Mouse (Mus musculus) liver, embryonic 14.5 days (tissue): ENCODE results near the gene Hspa4. TPM values are rescaled to one million over a fixed set of nuclear protein-coding genes. Genes with fewer than 3 reads are reported as not detected.

Experiments used
- ATAC-seq: fragments of 200-750 bp; cut with Nextera tagmentation; 2 replicates; pipeline ENCODE4 v1.8.0; 2017; ENCODE audit warnings: moderate number of reproducible peaks, mild to moderate bottlenecking, moderate library complexity; ENCODE audit not compliant: insufficient read depth
- DNase-seq, 3 experiments: peaks; one replicate each; pipeline ENCODE4 v3.0.0-alpha.2; 2012 to 2013; ENCODE audit warnings: low read depth in 3 of 3, low spot score in 3 of 3
- H3K27ac ChIP-seq: fragments of 300-500 bp; sonication (generic); 2 replicates; pipeline ENCODE4 v1.5.1; 2014; ENCODE audit warnings: moderate library complexity, mild to moderate bottlenecking, control low read depth, inconsistent platforms
- H3K27me3 ChIP-seq: fragments of 300-500 bp; sonication (generic); 2 replicates; pipeline ENCODE4 v1.6.1; 2014; ENCODE audit warnings: mild to moderate bottlenecking, low read length, moderate library complexity; ENCODE audit not compliant: control insufficient read depth, insufficient read depth
- H3K36me3 ChIP-seq: fragments of 300-500 bp; sonication (generic); replicated peaks from 2 replicates; pipeline ENCODE4 v1.6.1; 2014; ENCODE audit warnings: low read depth; ENCODE audit not compliant: control insufficient read depth, insufficient read depth
- H3K4me1 ChIP-seq, 2 experiments: fragments of 200-500 bp in 1 of 2; fragments of 300-500 bp in 1 of 2; sonication (generic) in 1 of 2; replicated peaks; 2 replicates each; pipeline ENCODE4 v1.6.1; 2012 to 2014; ENCODE audit warnings: antibody characterized with exemption in 1 of 2, inconsistent platforms in 1 of 2, low read length in 1 of 2; ENCODE audit not compliant: control insufficient read depth in 2 of 2, insufficient read depth in 2 of 2
- H3K4me2 ChIP-seq: fragments of 300-500 bp; sonication (generic); 2 replicates; pipeline ENCODE4 v1.6.1; 2014; ENCODE audit warnings: low read depth, mild to moderate bottlenecking, control low read depth, moderate library complexity
- H3K4me3 ChIP-seq, 2 experiments: fragments of 200-500 bp in 1 of 2; fragments of 300-500 bp in 1 of 2; sonication (generic) in 1 of 2; 2 replicates each; pipeline ENCODE4 v1.5.1; 2012 to 2014; ENCODE audit warnings: low read depth in 2 of 2, low read length in 2 of 2, mild to moderate bottlenecking in 2 of 2, control low read depth in 1 of 2, inconsistent platforms in 1 of 2, moderate library complexity in 1 of 2; ENCODE audit not compliant: insufficient read depth in 1 of 2
- H3K9ac ChIP-seq: fragments of 300-500 bp; sonication (generic); replicated peaks from 2 replicates; pipeline ENCODE4 v1.6.1; 2014; ENCODE audit warnings: mild to moderate bottlenecking, control low read depth, moderate library complexity
- H3K9me3 ChIP-seq: fragments of 300-500 bp; sonication (generic); 2 replicates; pipeline ENCODE4 v1.6.1; 2016; ENCODE audit warnings: low read length, mixed read lengths; ENCODE audit not compliant: control insufficient read depth
- CTCF ChIP-seq: IDR thresholded peaks from 2 replicates; pipeline ENCODE4 v1.5.1; 2016; ENCODE audit warnings: antibody characterized with exemption, low read depth, control low read depth
- EP300 ChIP-seq: IDR thresholded peaks from 2 replicates; pipeline ENCODE4 v1.6.1; 2016; ENCODE audit warnings: antibody characterized with exemption, low read depth
- WGBS: fragments of 180-500 bp; shearing (Covaris S2); extraction: QIAGEN DNeasy Blood & Tissue Kit; methylation state at CpG from one replicate; pipeline ENCODE4 v1.1.7; 2014; ENCODE audit not compliant: insufficient replicate concordance; 5-methylcytosine and 5-hydroxymethylcytosine counted together
- polyA plus RNA-seq, 2 experiments: library from polyadenylated mRNA; depleted of rRNA in 1 of 2; stranded (reverse) in 1 of 2; unstranded in 1 of 2; fragments of >200 nt; fragmentation: Nextera tagmentation in 1 of 2; extraction: Ambion mirVana in 1 of 2; gene quantifications; 2 replicates each; pipeline versions ENCODE4 v1.2.1 to v1.2.3; 2012 to 2014

The Hspa4 gene
- polyA plus RNA-seq, 2 experiments, result 26.6 to 47.0 TPM

DNA sequence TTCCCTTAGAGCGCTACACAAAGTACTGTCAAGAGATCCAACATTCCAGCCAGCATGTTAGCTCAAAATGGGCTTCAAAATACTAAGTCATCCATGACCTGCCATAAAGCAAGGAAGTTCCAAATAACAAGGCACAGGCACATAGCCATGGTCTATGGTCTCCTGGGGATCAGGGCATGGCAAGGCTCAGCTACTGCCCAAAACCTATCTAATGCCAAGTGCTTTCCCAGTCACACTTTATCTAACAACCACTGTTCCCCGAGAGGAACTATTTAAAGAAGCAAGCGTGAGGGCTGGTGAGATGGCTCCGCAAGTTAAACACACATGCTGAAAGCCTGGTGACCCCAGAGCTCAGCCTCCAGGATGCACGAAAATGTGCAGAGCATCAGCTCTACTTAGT lies 26.9 kb downstream of the Hspa4 start:
- Histone ChIP-seq H3K36me3 (peaks cover 69% of the 10 kb centered on the region), H3K4me1 (no peaks in the 10 kb centered on the region), H3K4me3 (no peak overlapping the region), H3K27ac (no peak overlapping the region), H3K4me2 (no peak overlapping the region), H3K9ac (no peak overlapping the region), H3K27me3 (no peaks in the 10 kb centered on the region), H3K9me3 (no peaks in the 10 kb centered on the region)
- ATAC-seq (no peak), DNase-seq (no peak)
- WGBS, result 68% methylated on average over 5 of the region's 5 CpGs
- TF ChIP-seq EP300, result no peak
- TF ChIP-seq CTCF, result no peak

DNA sequence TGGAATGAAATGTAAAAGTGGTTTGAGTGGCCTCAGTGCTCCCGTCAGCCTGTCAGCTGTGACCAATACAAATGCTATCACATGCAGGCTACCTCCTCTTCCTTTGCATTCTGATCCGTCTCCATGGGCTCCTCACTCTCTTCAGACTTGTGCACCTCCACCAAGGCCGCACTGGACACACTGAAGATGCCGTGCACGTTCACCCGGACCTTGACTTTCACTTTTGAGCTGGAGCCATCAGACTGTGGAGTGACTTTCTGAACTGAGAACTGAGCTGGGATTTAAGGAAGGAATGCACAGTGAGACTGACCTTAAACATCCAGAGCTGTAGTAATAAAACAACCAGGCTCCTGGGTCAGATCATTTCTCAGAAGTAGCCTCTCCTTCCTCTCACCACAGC lies 30.7 kb downstream of the Hspa4 start:
- TF ChIP-seq EP300 (no peak), CTCF (no peak)
- H3K4me1 ChIP-seq, result no peaks in the 10 kb centered on the region
- H3K9ac ChIP-seq, result no peak overlapping the region
- no peaks in the 10 kb centered on the region for H3K9me3 ChIP-seq
- no peak overlapping the region for H3K27ac ChIP-seq
- no peak overlapping the region for H3K4me2 ChIP-seq
- peaks cover 84% of the 10 kb centered on the region for H3K36me3 ChIP-seq
- WGBS, result 88% methylated on average over 6 of the region's 6 CpGs
- ATAC-seq (no peak), DNase-seq (no peak)
- H3K27me3 ChIP-seq, result no peaks in the 10 kb centered on the region
- H3K4me3 ChIP-seq, result no peak overlapping the region

DNA sequence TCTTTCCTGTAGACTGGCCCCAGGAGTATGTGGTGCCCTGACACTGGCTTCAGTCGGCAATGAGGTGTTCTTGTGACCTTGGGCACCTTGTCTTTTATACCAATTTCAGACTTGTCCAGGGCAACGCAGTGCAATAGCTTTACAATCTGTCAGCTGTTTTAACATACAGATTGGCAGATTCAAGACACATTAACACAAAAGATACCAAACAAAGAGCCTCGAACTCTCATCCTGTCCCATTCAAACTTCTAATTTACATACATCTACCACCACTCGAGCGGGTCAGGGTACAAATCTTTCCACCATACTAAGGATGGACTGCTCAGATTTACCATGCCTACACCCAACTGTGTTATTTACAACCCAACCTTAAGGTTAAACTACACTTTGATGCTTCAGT lies 39.7 kb downstream of the Hspa4 start:
- peaks cover 48% of the 10 kb centered on the region for H3K36me3 ChIP-seq
- DNase-seq, result no peak
- H3K27me3 ChIP-seq, result no peaks in the 10 kb centered on the region
- no peak for ATAC-seq
- TF ChIP-seq EP300, result no peak
- no peak for TF ChIP-seq CTCF
- H3K4me3 ChIP-seq, result no peak overlapping the region
- H3K27ac ChIP-seq, result no peak overlapping the region
- H3K4me2 ChIP-seq, result no peak overlapping the region
- no peak overlapping the region for H3K9ac ChIP-seq
- 79% methylated on average over 5 of the region's 5 CpGs for WGBS
- H3K9me3 ChIP-seq, result no peaks in the 10 kb centered on the region
- no peaks in the 10 kb centered on the region for H3K4me1 ChIP-seq

DNA sequence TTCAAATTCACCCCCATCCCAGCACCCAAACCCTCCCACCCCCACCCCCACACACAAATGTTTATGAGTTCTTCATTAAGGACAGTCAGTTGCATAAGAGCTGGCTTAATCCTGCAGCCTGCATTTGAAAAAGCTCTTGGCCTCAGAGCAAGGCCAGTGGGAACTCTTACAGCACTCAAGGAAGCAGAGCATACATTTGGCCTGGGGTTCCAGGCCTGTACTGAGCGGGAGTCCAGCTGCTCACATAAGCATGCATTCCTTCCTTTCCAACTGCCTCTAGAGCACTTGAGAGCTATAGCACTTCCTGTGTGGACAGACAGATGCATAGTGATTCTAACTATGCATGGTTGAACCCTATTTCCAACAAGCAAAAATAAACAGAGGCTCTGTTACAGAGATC lies 40.2 kb downstream of the Hspa4 start:
- TF ChIP-seq CTCF (no peak), EP300 (no peak)
- no peaks in the 10 kb centered on the region for H3K9me3 ChIP-seq
- 82% methylated on average over 1 of the region's 1 CpGs for WGBS
- DNase-seq, result no peak
- no peak overlapping the region for H3K27ac ChIP-seq
- no peak overlapping the region for H3K9ac ChIP-seq
- no peak for ATAC-seq
- H3K27me3 ChIP-seq, result no peaks in the 10 kb centered on the region
- no peak overlapping the region for H3K4me3 ChIP-seq
- no peaks in the 10 kb centered on the region for H3K4me1 ChIP-seq
- no peak overlapping the region for H3K4me2 ChIP-seq
- H3K36me3 ChIP-seq, result peaks cover 43% of the 10 kb centered on the region

DNA sequence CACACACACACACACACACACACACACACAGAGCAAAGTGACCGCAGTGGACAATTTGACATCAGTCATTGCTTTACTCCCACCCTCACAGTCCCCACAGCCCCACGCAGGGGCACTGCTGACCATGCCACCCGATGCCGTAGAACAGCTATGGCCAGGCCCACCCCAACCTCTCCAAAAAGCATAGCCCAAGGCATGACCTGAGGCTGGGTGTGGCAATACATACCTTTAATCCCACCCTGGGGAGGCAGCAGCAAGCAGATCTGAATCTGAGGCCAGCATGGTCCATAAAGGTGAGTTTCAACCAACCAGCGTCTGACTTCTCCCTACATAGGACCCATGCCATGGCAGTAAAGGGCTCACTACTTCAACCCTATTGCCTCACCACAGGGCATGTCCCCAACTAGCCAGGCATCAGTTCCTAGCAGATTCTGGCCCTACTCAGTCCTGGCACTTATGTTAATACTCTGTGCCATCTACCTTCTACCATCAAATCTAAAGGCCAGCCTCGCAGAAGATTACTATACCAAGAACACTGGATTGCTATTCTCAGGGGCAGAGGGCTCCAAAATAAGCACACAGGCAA lies 41.1 kb downstream of the Hspa4 start:
- Histone ChIP-seq H3K4me3 (no peak overlapping the region), H3K36me3 (peaks cover 34% of the 10 kb centered on the region), H3K9me3 (no peaks in the 10 kb centered on the region), H3K27ac (no peak overlapping the region), H3K4me2 (no peak overlapping the region), H3K4me1 (no peaks in the 10 kb centered on the region), H3K27me3 (no peaks in the 10 kb centered on the region), H3K9ac (no peak overlapping the region)
- no peak for ATAC-seq
- no peak for TF ChIP-seq CTCF
- no peak for TF ChIP-seq EP300
- WGBS, result 85% methylated on average over 6 of the region's 6 CpGs
- DNase-seq, result no peak
